Mouse (Mus musculus): ENCODE data around the gene Nsg2. TPM values are rescaled to one million over a fixed set of nuclear protein-coding genes. Genes with fewer than 3 reads are reported as not detected.

Gene Nsg2
- polyA plus RNA-seq, 1 experiment from 2014 or later: 0.81 TPM

GRCm38 (mm10) chr11:32061874-32062273, 61.6 kb downstream of the Nsg2 start:
- peaks cover 14 to 21% of the 10 kb centered on the region in 2 experiments for H3K4me1 ChIP-seq (ENCODE audit: control insufficient read depth in 2 of 2, insufficient read depth in 2 of 2, low read length in 2 of 2)
- H3K27ac ChIP-seq (replicated peaks in 1 of 2; ENCODE audit: control insufficient read depth in 1 of 2, insufficient read depth in 1 of 2, low read depth in 2 of 2, low read length in 2 of 2): peak overlapping the region; percentile 54 to 73; a peak in 3 of 4 replicates
- WGBS: 41% methylated on average over 10 of the region's 10 CpGs
- no peaks in the 10 kb centered on the region for H3K9me3 ChIP-seq (ENCODE audit: control insufficient read depth, low read length)
- H3K27me3 ChIP-seq (ENCODE audit: control insufficient read depth, insufficient read depth, low read length): no peaks in the 10 kb centered on the region
- H3K4me2 ChIP-seq (ENCODE audit: low read length): peak overlapping the region; percentile 48
- H3K4me3 ChIP-seq (ENCODE audit: control insufficient read depth in 1 of 2, insufficient read depth in 1 of 2, low read depth in 1 of 2, low read length in 2 of 2): no peak overlapping the region
- ATAC-seq (ENCODE audit: insufficient number of reproducible peaks, insufficient read depth, low FRiP score, low read depth): 0 out of 2 replicates have a peak, but pooled peaks have one; percentile 16
- no peaks in the 10 kb centered on the region for H3K36me3 ChIP-seq (ENCODE audit: control insufficient read depth, insufficient read depth, low read length)
- no peak overlapping the region for H3K9ac ChIP-seq (ENCODE audit: low read length)

- ATAC-seq (ENCODE audit: insufficient number of reproducible peaks, insufficient read depth, low FRiP score, low read depth): no peak
- 32% methylated on average over 10 of the region's 10 CpGs for WGBS
- Histone ChIP-seq H3K27ac (replicated peaks in 1 of 2; ENCODE audit: control insufficient read depth in 1 of 2, insufficient read depth in 1 of 2, low read depth in 2 of 2, low read length in 2 of 2) (no peak overlapping the region), H3K9ac (ENCODE audit: low read length) (no peak overlapping the region), H3K4me3 (ENCODE audit: control insufficient read depth in 1 of 2, insufficient read depth in 1 of 2, low read depth in 1 of 2, low read length in 2 of 2) (no peak overlapping the region), H3K36me3 (ENCODE audit: control insufficient read depth, insufficient read depth, low read length) (no peaks in the 10 kb centered on the region), H3K27me3 (ENCODE audit: control insufficient read depth, insufficient read depth, low read length) (no peaks in the 10 kb centered on the region), H3K4me2 (ENCODE audit: low read length) (no peak overlapping the region), H3K9me3 (ENCODE audit: control insufficient read depth, low read length) (no peaks in the 10 kb centered on the region), H3K4me1 (ENCODE audit: control insufficient read depth in 2 of 2, insufficient read depth in 2 of 2, low read length in 2 of 2) (peaks cover 23 to 31% of the 10 kb centered on the region in 2 experiments)
Observed at GRCm38 (mm10) chr11:32063775-32064510, 63.7 kb downstream of the Nsg2 start.

DNA sequence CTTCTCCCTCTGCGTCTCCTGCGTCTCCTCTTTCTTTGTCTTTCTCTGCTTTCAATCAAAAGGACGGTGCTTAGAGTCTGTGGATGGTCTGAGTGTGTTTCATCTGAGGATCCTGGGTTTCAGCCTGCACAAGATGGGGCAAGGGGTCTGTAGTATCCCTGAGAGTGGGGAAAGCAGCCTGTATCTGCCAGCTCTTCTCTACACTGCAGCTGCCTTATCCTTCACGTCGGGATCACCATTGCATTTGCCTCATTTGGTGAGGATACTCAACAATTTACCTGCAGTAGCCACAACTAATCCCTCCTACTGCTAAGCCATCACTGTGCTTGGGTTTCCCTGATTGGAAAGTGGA, 64.2 kb downstream of the Nsg2 start:
- H3K4me1 ChIP-seq (ENCODE audit: control insufficient read depth in 2 of 2, insufficient read depth in 2 of 2, low read length in 2 of 2): peaks cover 23 to 31% of the 10 kb centered on the region in 2 experiments
- ATAC-seq (ENCODE audit: insufficient number of reproducible peaks, insufficient read depth, low FRiP score, low read depth): no peak
- H3K27me3 ChIP-seq (ENCODE audit: control insufficient read depth, insufficient read depth, low read length): no peaks in the 10 kb centered on the region
- no peak overlapping the region for H3K4me3 ChIP-seq (ENCODE audit: control insufficient read depth in 1 of 2, insufficient read depth in 1 of 2, low read depth in 1 of 2, low read length in 2 of 2)
- H3K27ac ChIP-seq (replicated peaks in 1 of 2; ENCODE audit: control insufficient read depth in 1 of 2, insufficient read depth in 1 of 2, low read depth in 2 of 2, low read length in 2 of 2): no peak overlapping the region
- no peak overlapping the region for H3K4me2 ChIP-seq (ENCODE audit: low read length)
- no peak overlapping the region for H3K9ac ChIP-seq (ENCODE audit: low read length)
- 37% methylated on average over 5 of the region's 5 CpGs for WGBS
- H3K9me3 ChIP-seq (ENCODE audit: control insufficient read depth, low read length): no peaks in the 10 kb centered on the region
- no peaks in the 10 kb centered on the region for H3K36me3 ChIP-seq (ENCODE audit: control insufficient read depth, insufficient read depth, low read length)

GRCm38 (mm10) chr11:32068736-32069490, 68.7 kb downstream of the Nsg2 start:
- peaks cover 10 to 14% of the 10 kb centered on the region in 2 experiments for H3K4me1 ChIP-seq (ENCODE audit: control insufficient read depth in 2 of 2, insufficient read depth in 2 of 2, low read length in 2 of 2)
- no peak overlapping the region for H3K27ac ChIP-seq (replicated peaks in 1 of 2; ENCODE audit: control insufficient read depth in 1 of 2, insufficient read depth in 1 of 2, low read depth in 2 of 2, low read length in 2 of 2)
- no peaks in the 10 kb centered on the region for H3K27me3 ChIP-seq (ENCODE audit: control insufficient read depth, insufficient read depth, low read length)
- WGBS: 46% methylated on average over 12 of the region's 12 CpGs
- H3K4me2 ChIP-seq (ENCODE audit: low read length): peak overlapping the region; percentile 36
- ATAC-seq (ENCODE audit: insufficient number of reproducible peaks, insufficient read depth, low FRiP score, low read depth): no peak
- no peak overlapping the region for H3K4me3 ChIP-seq (ENCODE audit: control insufficient read depth in 1 of 2, insufficient read depth in 1 of 2, low read depth in 1 of 2, low read length in 2 of 2)
- no peaks in the 10 kb centered on the region for H3K9me3 ChIP-seq (ENCODE audit: control insufficient read depth, low read length)
- H3K36me3 ChIP-seq (ENCODE audit: control insufficient read depth, insufficient read depth, low read length): no peaks in the 10 kb centered on the region
- no peak overlapping the region for H3K9ac ChIP-seq (ENCODE audit: low read length)

GRCm38 (mm10) chr11:32075163-32075562, 74.9 kb downstream of the Nsg2 start:
- no peaks in the 10 kb centered on the region for H3K9me3 ChIP-seq (ENCODE audit: control insufficient read depth, low read length)
- H3K4me2 ChIP-seq (ENCODE audit: low read length): no peak overlapping the region
- ATAC-seq (ENCODE audit: insufficient number of reproducible peaks, insufficient read depth, low FRiP score, low read depth): no peak
- H3K9ac ChIP-seq (ENCODE audit: low read length): no peak overlapping the region
- 59% methylated on average over 2 of the region's 2 CpGs for WGBS
- H3K4me1 ChIP-seq (ENCODE audit: control insufficient read depth in 2 of 2, insufficient read depth in 2 of 2, low read length in 2 of 2): no peaks in the 10 kb centered on the region; a peak in 1 of 4 replicates
- no peak overlapping the region for H3K4me3 ChIP-seq (ENCODE audit: control insufficient read depth in 1 of 2, insufficient read depth in 1 of 2, low read depth in 1 of 2, low read length in 2 of 2)
- no peak overlapping the region for H3K27ac ChIP-seq (replicated peaks in 1 of 2; ENCODE audit: control insufficient read depth in 1 of 2, insufficient read depth in 1 of 2, low read depth in 2 of 2, low read length in 2 of 2)
- H3K36me3 ChIP-seq (ENCODE audit: control insufficient read depth, insufficient read depth, low read length): no peaks in the 10 kb centered on the region
- H3K27me3 ChIP-seq (ENCODE audit: control insufficient read depth, insufficient read depth, low read length): no peaks in the 10 kb centered on the region

DNA sequence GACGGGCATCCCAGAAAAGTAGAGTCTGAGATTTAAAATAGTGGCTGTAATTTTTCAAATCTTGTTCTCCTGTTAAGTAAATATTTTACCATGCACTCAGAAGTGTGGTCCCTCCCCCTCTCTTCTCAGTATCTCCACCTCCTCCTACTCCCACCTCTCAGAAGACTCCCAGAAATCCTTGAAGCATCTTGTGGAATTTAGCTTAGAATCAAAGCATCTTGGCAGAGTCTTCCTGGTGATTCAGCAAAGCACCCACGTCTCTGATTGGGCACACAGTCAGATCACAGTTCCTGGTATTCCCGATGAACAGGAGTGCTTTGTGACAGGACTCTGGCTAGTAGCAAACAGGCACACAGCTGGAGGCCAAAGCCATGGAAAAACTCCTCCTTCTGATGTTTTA, 83.2 kb downstream of the Nsg2 start:
- Histone ChIP-seq H3K4me2 (ENCODE audit: low read length) (no peak overlapping the region), H3K27ac (replicated peaks in 1 of 2; ENCODE audit: control insufficient read depth in 1 of 2, insufficient read depth in 1 of 2, low read depth in 2 of 2, low read length in 2 of 2) (no peak overlapping the region), H3K27me3 (ENCODE audit: control insufficient read depth, insufficient read depth, low read length) (no peaks in the 10 kb centered on the region), H3K4me3 (ENCODE audit: control insufficient read depth in 1 of 2, insufficient read depth in 1 of 2, low read depth in 1 of 2, low read length in 2 of 2) (no peak overlapping the region), H3K9ac (ENCODE audit: low read length) (no peak overlapping the region), H3K4me1 (ENCODE audit: control insufficient read depth in 2 of 2, insufficient read depth in 2 of 2, low read length in 2 of 2) (peaks cover 0 to 2% of the 10 kb centered on the region in 2 experiments; a peak in 1 of 4 replicates), H3K9me3 (ENCODE audit: control insufficient read depth, low read length) (no peaks in the 10 kb centered on the region), H3K36me3 (ENCODE audit: control insufficient read depth, insufficient read depth, low read length) (no peaks in the 10 kb centered on the region)
- no peak for ATAC-seq (ENCODE audit: insufficient number of reproducible peaks, insufficient read depth, low FRiP score, low read depth)
- 54% methylated on average over 3 of the region's 3 CpGs for WGBS

DNA sequence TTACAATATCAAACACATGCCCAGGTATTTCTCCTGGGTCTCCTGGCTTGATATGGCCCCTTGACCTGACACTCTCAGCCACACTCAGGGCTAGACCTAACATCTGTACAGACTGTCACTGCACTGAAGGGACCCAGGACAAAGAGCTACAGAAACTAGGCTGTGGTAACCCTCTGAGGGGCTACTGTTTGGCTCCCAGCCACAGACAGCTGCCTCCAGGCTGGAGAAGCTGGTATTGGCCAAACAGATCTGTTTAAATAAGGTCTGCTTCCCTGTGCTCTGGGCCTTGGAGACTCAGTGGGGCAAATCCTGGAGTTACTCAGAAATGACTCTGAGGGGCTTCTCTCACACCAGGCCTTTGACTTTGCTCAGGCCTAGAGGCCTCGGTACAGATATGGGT, 86.3 kb downstream of the Nsg2 start:
- no peak for ATAC-seq (ENCODE audit: insufficient number of reproducible peaks, insufficient read depth, low FRiP score, low read depth)
- no peaks in the 10 kb centered on the region for H3K36me3 ChIP-seq (ENCODE audit: control insufficient read depth, insufficient read depth, low read length)
- H3K9ac ChIP-seq (ENCODE audit: low read length): no peak overlapping the region
- H3K4me2 ChIP-seq (ENCODE audit: low read length): no peak overlapping the region
- peaks cover under 1 to 4% of the 10 kb centered on the region in 2 experiments; a peak in 2 of 4 replicates for H3K4me1 ChIP-seq (ENCODE audit: control insufficient read depth in 2 of 2, insufficient read depth in 2 of 2, low read length in 2 of 2)
- no peaks in the 10 kb centered on the region for H3K9me3 ChIP-seq (ENCODE audit: control insufficient read depth, low read length)
- no peak overlapping the region for H3K4me3 ChIP-seq (ENCODE audit: control insufficient read depth in 1 of 2, insufficient read depth in 1 of 2, low read depth in 1 of 2, low read length in 2 of 2)
- WGBS: 89% methylated on average over 1 of the region's 1 CpGs
- H3K27me3 ChIP-seq (ENCODE audit: control insufficient read depth, insufficient read depth, low read length): no peaks in the 10 kb centered on the region
- no peak overlapping the region for H3K27ac ChIP-seq (replicated peaks in 1 of 2; ENCODE audit: control insufficient read depth in 1 of 2, insufficient read depth in 1 of 2, low read depth in 2 of 2, low read length in 2 of 2)

Measured in heart, embryonic 14.5 days (tissue).